18 mouse cellular contexts compared by ENCODE assay signal in genomic region chr17:65826257-65826656, GRCm38 (mm10). TPM values are rescaled to one million over a fixed set of nuclear protein-coding genes. Genes with fewer than 3 reads are reported as not detected.
DNase-seq lines count a peak whose midpoint lies in the region; ATAC-seq lines count a peak whose summit lies in the region.
"Had no signal": no experiment of that assay in that cellular context is flagged by ENCODE, and none has a peak within 500 bp of the region (broad histone marks: within the 10 kb centered on the region; RNA-seq: fewer than 3 reads in every experiment).

No protein-coding gene starts in this region.

- H3K27ac ChIP-seq in forebrain, embryonic 12.5 days: 0 out of 2 replicates have a peak overlapping the region, but pooled peaks have one; percentile 36
- no peak overlapping the region for H3K27ac ChIP-seq in forebrain, embryonic 13.5 days
- H3K27ac ChIP-seq in hindbrain, embryonic 13.5 days: no peak overlapping the region
- H3K27ac ChIP-seq: embryonic facial prominence, embryonic 15.5 days; heart, embryonic 13.5 days; stomach, postnatal 0 days had no signal

- peak; percentile 3 for DNase-seq in splenic B cell, adult 2 months (ENCODE audit: low read depth, low spot score)
- DNase-seq in frontal cortex, postnatal 14 days (ENCODE audit: low spot score in 2 of 2): no peak
- no peak for DNase-seq in layer of hippocampus, adult 9-11 months
- DNase-seq: cerebellum, adult 11-12 months; gastrocnemius, postnatal 14 days; liver, postnatal 0 days; lung, postnatal 4 days; spleen, adult 18-20 months had no signal

- H3K4me3 ChIP-seq in forebrain, embryonic 12.5 days (replicated peaks): no peak overlapping the region
- no peak overlapping the region for H3K4me3 ChIP-seq in forebrain, embryonic 13.5 days
- H3K4me3 ChIP-seq in hindbrain, embryonic 13.5 days: no peak overlapping the region
- H3K4me3 ChIP-seq: embryonic facial prominence, embryonic 15.5 days; heart, embryonic 13.5 days had no signal

- no peak for ATAC-seq in forebrain, embryonic 12.5 days (ENCODE audit: low FRiP score)
- no peak for ATAC-seq in forebrain, embryonic 13.5 days
- peak; percentile 67 for ATAC-seq in CD4-positive, CD25-positive, alpha-beta regulatory T cell, adult 4 months
- peak; percentile 62 to 74; a peak in 3 of 4 replicates for ATAC-seq in hematopoietic stem cell, adult 5-6 weeks (replicated peaks in 1 of 2; ENCODE audit: insufficient read depth in 1 of 2, low FRiP score in 2 of 2, low TSS enrichment in 1 of 2, low read depth in 1 of 2, poor library complexity in 2 of 2, severe bottlenecking in 2 of 2)
- no peak for ATAC-seq in hindbrain, embryonic 13.5 days (ENCODE audit: low FRiP score)
- ATAC-seq: forebrain, embryonic 16.5 days; intestine, postnatal 0 days; liver, postnatal 0 days had no signal

- peaks cover 73% of the 10 kb centered on the region for H3K36me3 ChIP-seq in forebrain, embryonic 12.5 days (replicated peaks)
- H3K36me3 ChIP-seq in forebrain, embryonic 13.5 days (ENCODE audit: poor library complexity, severe bottlenecking): peaks cover 82% of the 10 kb centered on the region
- H3K36me3 ChIP-seq in splenic B cell, adult 2 months (ENCODE audit: control insufficient read depth, insufficient read depth, low read length, poor library complexity, severe bottlenecking): peaks cover 12% of the 10 kb centered on the region
- H3K36me3 ChIP-seq in hindbrain, embryonic 13.5 days: peaks cover 61% of the 10 kb centered on the region

- peaks cover 10% of the 10 kb centered on the region for H3K4me1 ChIP-seq in forebrain, embryonic 12.5 days
- H3K4me1 ChIP-seq in forebrain, embryonic 13.5 days: peaks cover 14% of the 10 kb centered on the region
- peaks cover 11% of the 10 kb centered on the region for H3K4me1 ChIP-seq in hindbrain, embryonic 13.5 days (replicated peaks)
- H3K4me1 ChIP-seq: embryonic facial prominence, embryonic 15.5 days had no signal

- no peaks in the 10 kb centered on the region for H3K9me3 ChIP-seq in forebrain, embryonic 12.5 days
- no peaks in the 10 kb centered on the region for H3K9me3 ChIP-seq in forebrain, embryonic 13.5 days (replicated peaks)
- H3K9me3 ChIP-seq in hindbrain, embryonic 13.5 days: no peaks in the 10 kb centered on the region
- H3K9me3 ChIP-seq: embryonic facial prominence, embryonic 15.5 days; heart, embryonic 13.5 days had no signal

- no peak overlapping the region for H3K9ac ChIP-seq in forebrain, embryonic 12.5 days
- H3K9ac ChIP-seq in forebrain, embryonic 13.5 days: no peak overlapping the region
- no peak overlapping the region for H3K9ac ChIP-seq in hindbrain, embryonic 13.5 days
- H3K9ac ChIP-seq: embryonic facial prominence, embryonic 15.5 days; heart, embryonic 13.5 days; liver, postnatal 0 days had no signal

- WGBS in forebrain, embryonic 12.5 days: 76% methylated on average over 9 of the region's 9 CpGs
- WGBS in forebrain, embryonic 13.5 days: 60% methylated on average over 9 of the region's 9 CpGs
- 71% methylated on average over 9 of the region's 9 CpGs for WGBS in hindbrain, embryonic 13.5 days

- H3K4me2 ChIP-seq in forebrain, embryonic 12.5 days: no peak overlapping the region
- H3K4me2 ChIP-seq in forebrain, embryonic 13.5 days: no peak overlapping the region
- no peak overlapping the region for H3K4me2 ChIP-seq in hindbrain, embryonic 13.5 days
- H3K4me2 ChIP-seq: embryonic facial prominence, embryonic 15.5 days; heart, embryonic 13.5 days had no signal

- no peaks in the 10 kb centered on the region for H3K27me3 ChIP-seq in forebrain, embryonic 12.5 days
- H3K27me3 ChIP-seq in forebrain, embryonic 13.5 days: no peaks in the 10 kb centered on the region
- H3K27me3 ChIP-seq in splenic B cell, adult 2 months (ENCODE audit: control insufficient read depth, insufficient read depth, low read length, poor library complexity, severe bottlenecking): no peaks in the 10 kb centered on the region
- H3K27me3 ChIP-seq in hindbrain, embryonic 13.5 days: no peaks in the 10 kb centered on the region
- H3K27me3 ChIP-seq: embryonic facial prominence, embryonic 15.5 days; heart, embryonic 13.5 days had no signal

RNA-seq across cellular contexts. Expression of gene Ppp4r1, which starts 43.9 kb away (rescaled TPM):
- polyA plus RNA-seq in forebrain, embryonic 12.5 days (2016; fragmentation: Nextera tagmentation; extraction: Ambion mirVana): 56.9 and 59.3 TPM in 2 replicates
- polyA plus RNA-seq in forebrain, embryonic 13.5 days (2015; fragmentation: Nextera tagmentation; extraction: Ambion mirVana): 46.5 and 50.1 TPM in 2 replicates
- polyA plus RNA-seq in CD4-positive, CD25-positive, alpha-beta regulatory T cell, adult 4 months (2017; shearing (Covaris generic)): 10 to 100 TPM; 25.1 to 30.4 TPM
- total RNA-seq in hematopoietic stem cell, adult 5-6 weeks (2017): 50.5 and 51.6 TPM in 2 replicates
- polyA plus RNA-seq in hindbrain, embryonic 13.5 days (2015; fragmentation: Nextera tagmentation; extraction: Ambion mirVana): 44.7 and 47.3 TPM in 2 replicates

RNA-seq across cellular contexts. Expression of gene Rab31, which starts 53.7 kb away (rescaled TPM):
- polyA plus RNA-seq in forebrain, embryonic 12.5 days (2016; fragmentation: Nextera tagmentation; extraction: Ambion mirVana): 75.8 and 79.0 TPM in 2 replicates
- polyA plus RNA-seq in forebrain, embryonic 13.5 days (2015; fragmentation: Nextera tagmentation; extraction: Ambion mirVana): 66.6 and 81.7 TPM in 2 replicates
- 1 to 10 TPM; 3.3 to 4.2 TPM for polyA plus RNA-seq in CD4-positive, CD25-positive, alpha-beta regulatory T cell, adult 4 months (2017; shearing (Covaris generic))
- 67.1 and 73.0 TPM in 2 replicates for total RNA-seq in hematopoietic stem cell, adult 5-6 weeks (2017)
- 73.0 and 74.0 TPM in 2 replicates for polyA plus RNA-seq in hindbrain, embryonic 13.5 days (2015; fragmentation: Nextera tagmentation; extraction: Ambion mirVana)

RNA-seq across cellular contexts. Expression of gene Ralbp1, which starts 59.3 kb away (rescaled TPM):
- 39.6 and 43.9 TPM in 2 replicates for polyA plus RNA-seq in forebrain, embryonic 12.5 days (2016; fragmentation: Nextera tagmentation; extraction: Ambion mirVana)
- 56.9 and 58.4 TPM in 2 replicates for polyA plus RNA-seq in forebrain, embryonic 13.5 days (2015; fragmentation: Nextera tagmentation; extraction: Ambion mirVana)
- 10 to 100 TPM; 45.5 to 62.2 TPM for polyA plus RNA-seq in CD4-positive, CD25-positive, alpha-beta regulatory T cell, adult 4 months (2017; shearing (Covaris generic))
- 101 and 125 TPM in 2 replicates for total RNA-seq in hematopoietic stem cell, adult 5-6 weeks (2017)
- 56.1 and 58.3 TPM in 2 replicates for polyA plus RNA-seq in hindbrain, embryonic 13.5 days (2015; fragmentation: Nextera tagmentation; extraction: Ambion mirVana)

Comparison
In these comparisons a context has a peak if more than half of its experiments do, and no peak if none do; other contexts are left out.
1. ATAC-seq: peak in CD4-positive, CD25-positive, alpha-beta regulatory T cell, adult 4 months (single experiment) and hematopoietic stem cell, adult 5-6 weeks (2 of 2); none in forebrain, embryonic 12.5 days (single experiment), forebrain, embryonic 13.5 days (single experiment) and hindbrain, embryonic 13.5 days (single experiment).
2. RNA of gene Rab31, which starts 53.7 kb away (polyA plus RNA-seq): 75.8 to 79.0 TPM in forebrain, embryonic 12.5 days, 73.0 to 74.0 TPM in hindbrain, embryonic 13.5 days and 66.6 to 81.7 TPM in forebrain, embryonic 13.5 days; 3.3 to 4.2 TPM in CD4-positive, CD25-positive, alpha-beta regulatory T cell, adult 4 months; every median in the first group is over 10 times any median in the second.